Mouse (Mus musculus): ENCODE data around the gene Phip. TPM values are rescaled to one million over a fixed set of nuclear protein-coding genes. Genes with fewer than 3 reads are reported as not detected.

The Phip gene
- polyA plus RNA-seq, 1 experiment from 2014 or later: 61.9 TPM

GRCm38 (mm10) chr9:82829007-82829689 is 146.2 kb downstream of the Phip start, which contains the start of gene Irak1bp1:
TSS of gene Irak1bp1 (plus strand) at chr9:82829540.
- Histone ChIP-seq H3K27me3 (ENCODE audit: control insufficient read depth, insufficient read depth, low read length) (no peaks in the 10 kb centered on the region), H3K9me3 (replicated peaks; ENCODE audit: control insufficient read depth, low read length) (no peaks in the 10 kb centered on the region), H3K4me2 (peak within 1 kb of the TSS; percentile 88), H3K36me3 (ENCODE audit: control insufficient read depth, insufficient read depth, low read length) (no peaks in the 10 kb centered on the region), H3K27ac (ENCODE audit: low read depth, low read length) (peak within 1 kb of the TSS; percentile 78), H3K4me3 (ENCODE audit: low read depth, low read length) (peak within 1 kb of the TSS; percentile 84), H3K4me1 (ENCODE audit: control insufficient read depth, insufficient read depth, low read length) (no peaks in the 10 kb centered on the region), H3K9ac (ENCODE audit: low read depth, low read length) (peak within 1 kb of the TSS; percentile 83)
- peak; percentile 11; the same call in 1 of the 2 replicates for ATAC-seq (replicated peaks; ENCODE audit: insufficient number of reproducible peaks, low FRiP score, low TSS enrichment)
- WGBS (ENCODE audit: insufficient replicate concordance): 17% methylated on average over 20 of the region's 20 CpGs

GRCm38 (mm10) chr9:82826426-82826825 is 148.9 kb downstream of the Phip start:
- Histone ChIP-seq H3K4me2 (no peak overlapping the region), H3K4me1 (ENCODE audit: control insufficient read depth, insufficient read depth, low read length) (no peaks in the 10 kb centered on the region), H3K27ac (ENCODE audit: low read depth, low read length) (no peak overlapping the region), H3K4me3 (ENCODE audit: low read depth, low read length) (no peak overlapping the region), H3K36me3 (ENCODE audit: control insufficient read depth, insufficient read depth, low read length) (no peaks in the 10 kb centered on the region), H3K9ac (ENCODE audit: low read depth, low read length) (no peak overlapping the region), H3K9me3 (replicated peaks; ENCODE audit: control insufficient read depth, low read length) (no peaks in the 10 kb centered on the region), H3K27me3 (ENCODE audit: control insufficient read depth, insufficient read depth, low read length) (no peaks in the 10 kb centered on the region)
- 85% methylated on average over 6 of the region's 6 CpGs for WGBS (ENCODE audit: insufficient replicate concordance)
- ATAC-seq (replicated peaks; ENCODE audit: insufficient number of reproducible peaks, low FRiP score, low TSS enrichment): no peak

Other genes with a start within 250 kb of the Phip start
- gene Irak1bp1, start 146.0 kb downstream of the Phip start, polyA plus RNA-seq (2014; fragmentation: Nextera tagmentation; extraction: Ambion mirVana): 13.3 and 14.3 TPM in 2 replicates
- 112 and 115 TPM in 2 replicates for gene Hmgn3, start 171.2 kb upstream of the Phip start, polyA plus RNA-seq (2014; fragmentation: Nextera tagmentation; extraction: Ambion mirVana)

Measured in heart, embryonic 11.5 days (tissue).